In the genomic region with DNA sequence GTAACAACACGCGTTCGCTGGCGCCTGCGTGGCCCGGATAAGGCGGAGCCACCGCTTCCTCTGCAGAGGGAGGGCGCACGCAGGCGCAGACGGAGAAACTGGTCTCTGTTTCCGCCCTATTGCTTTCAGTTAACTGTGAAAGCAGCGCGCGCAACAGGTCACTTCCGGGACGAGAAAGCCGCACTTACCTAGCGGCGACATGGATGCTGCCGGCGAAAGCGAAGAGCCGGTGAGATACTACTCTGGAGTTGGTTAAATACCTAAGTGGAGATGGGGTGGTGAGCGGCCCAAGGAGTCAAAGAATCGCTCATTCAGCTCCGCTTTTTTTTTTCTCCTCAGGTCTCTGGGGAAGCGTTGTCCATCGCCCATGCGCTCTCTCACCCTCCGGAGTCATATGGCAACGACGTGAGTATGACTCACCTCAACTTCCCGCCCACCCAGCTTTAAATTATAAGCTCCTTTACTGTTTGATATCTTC, we compare ENCODE assay signal across 8 mouse cellular contexts. TPM values are rescaled to one million over a fixed set of nuclear protein-coding genes. Genes with fewer than 3 reads are reported as not detected.
DNase-seq lines count a peak whose midpoint lies in the region; ATAC-seq lines count a peak whose summit lies in the region.

A gene (plus strand): TSS at position 142 of the 478 bp plus-strand sequence.

- H3K9ac ChIP-seq in embryonic facial prominence, embryonic 11.5 days (replicated peaks; ENCODE audit: low read length), result peak within 1 kb of the TSS; percentile 53
- peak within 1 kb of the TSS; percentile 54 for H3K9ac ChIP-seq in midbrain, embryonic 11.5 days (ENCODE audit: low read length)

- WGBS in embryonic facial prominence, embryonic 11.5 days, result under 1% methylated on average over 35 of the region's 35 CpGs
- WGBS in midbrain, embryonic 11.5 days, result 6% methylated on average over 35 of the region's 35 CpGs

- H3K4me2 ChIP-seq in embryonic facial prominence, embryonic 11.5 days (ENCODE audit: low read depth, low read length), result peak within 1 kb of the TSS; percentile 49
- peak within 1 kb of the TSS; percentile 63 for H3K4me2 ChIP-seq in midbrain, embryonic 11.5 days

- peak; percentile 97 for ATAC-seq in embryonic facial prominence, embryonic 11.5 days (replicated peaks; ENCODE audit: insufficient number of reproducible peaks, low FRiP score, low TSS enrichment, low read depth)
- peak; percentile 99 for ATAC-seq in midbrain, embryonic 11.5 days (ENCODE audit: low FRiP score)

- H3K27ac ChIP-seq in embryonic facial prominence, embryonic 11.5 days (replicated peaks; ENCODE audit: low read depth, low read length), result no peak within 1 kb of the TSS
- H3K27ac ChIP-seq in midbrain, embryonic 11.5 days (ENCODE audit: low read depth, low read length), result no peak within 1 kb of the TSS

- no peaks in the 10 kb centered on the region for H3K4me1 ChIP-seq in embryonic facial prominence, embryonic 11.5 days (ENCODE audit: control insufficient read depth, insufficient read depth, low read length)
- peaks cover 4% of the 10 kb centered on the region; the same call in 1 of the 2 replicates for H3K4me1 ChIP-seq in midbrain, embryonic 11.5 days (ENCODE audit: control insufficient read depth, insufficient read depth, low read length)

- no peaks in the 10 kb centered on the region for H3K27me3 ChIP-seq in embryonic facial prominence, embryonic 11.5 days (ENCODE audit: control insufficient read depth, insufficient read depth, low read length)
- no peaks in the 10 kb centered on the region for H3K27me3 ChIP-seq in midbrain, embryonic 11.5 days (ENCODE audit: control insufficient read depth, insufficient read depth, low read length)

- peak within 1 kb of the TSS; percentile 29 for H3K4me3 ChIP-seq in embryonic facial prominence, embryonic 11.5 days (ENCODE audit: low read depth, low read length)
- H3K4me3 ChIP-seq in midbrain, embryonic 11.5 days (ENCODE audit: low read depth, low read length), result peak within 1 kb of the TSS; percentile 52

- no peaks in the 10 kb centered on the region for H3K9me3 ChIP-seq in embryonic facial prominence, embryonic 11.5 days (replicated peaks; ENCODE audit: control insufficient read depth, low read length)
- no peaks in the 10 kb centered on the region for H3K9me3 ChIP-seq in midbrain, embryonic 11.5 days (ENCODE audit: control insufficient read depth, low read length)

- intact Hi-C loops in left cerebral cortex, postnatal 4 days (cut with DNase I), result no loop called here

- no peaks in the 10 kb centered on the region for H3K36me3 ChIP-seq in embryonic facial prominence, embryonic 11.5 days (replicated peaks; ENCODE audit: control insufficient read depth, insufficient read depth, low read depth, low read length)
- no peaks in the 10 kb centered on the region for H3K36me3 ChIP-seq in midbrain, embryonic 11.5 days (ENCODE audit: control insufficient read depth, insufficient read depth, low read length)

- DNase-seq in adrenal gland, postnatal 25 days, result peak; percentile 88
- peak; percentile 90 for DNase-seq in embryonic facial prominence, embryonic 11.5 days (ENCODE audit: low spot score)
- DNase-seq in heart, adult 11 months, result peak; percentile 99
- peak; percentile 95 for DNase-seq in kidney, adult 11 months
- peak; percentile 90 for DNase-seq in left cerebral cortex, postnatal 4 days
- peak; percentile 97 for DNase-seq in midbrain, embryonic 11.5 days (ENCODE audit: low spot score, missing footprints)
- peak; percentile 84 for DNase-seq in right cerebral cortex, postnatal 4 days
- DNase-seq in yolk sac, embryonic 10.5 days (ENCODE audit: low spot score), result peak; percentile 84

RNA-seq across cellular contexts. Expression of the gene that starts here (rescaled TPM):
- 19.3 and 19.4 TPM in 2 replicates for total RNA-seq in adrenal gland, postnatal 25 days (2021)
- 76.1 and 78.9 TPM in 2 replicates for polyA plus RNA-seq in embryonic facial prominence, embryonic 11.5 days (2014; fragmentation: Nextera tagmentation; extraction: Ambion mirVana)
- 10 to 100 TPM; 15.5 to 19.2 TPM for total RNA-seq in left cerebral cortex, postnatal 4 days (2021)
- 69.9 and 73.2 TPM in 2 replicates for polyA plus RNA-seq in midbrain, embryonic 11.5 days (2014; fragmentation: Nextera tagmentation; extraction: Ambion mirVana)
